Mouse (Mus musculus) hindbrain, embryonic 16.5 days (tissue): ENCODE results near the gene Cyp2t4. TPM values are rescaled to one million over a fixed set of nuclear protein-coding genes. Genes with fewer than 3 reads are reported as not detected.

Source experiments
- ATAC-seq: fragments of 200-750 bp; cut with Nextera tagmentation; 2 replicates; pipeline ENCODE4 v1.8.0; 2017; ENCODE audit warnings: moderate TSS enrichment, moderate library complexity
- H3K27ac ChIP-seq: fragments of 300-500 bp; sonication (generic); 2 replicates; pipeline ENCODE4 v1.5.1; 2014; ENCODE audit warnings: low read depth, mild to moderate bottlenecking, control low read depth, low read length, moderate library complexity
- H3K27me3 ChIP-seq: fragments of 300-500 bp; sonication (generic); replicated peaks from 2 replicates; pipeline ENCODE4 v1.6.1; 2014; ENCODE audit warnings: low read length; ENCODE audit not compliant: control insufficient read depth, insufficient read depth
- H3K36me3 ChIP-seq: fragments of 300-500 bp; sonication (generic); 2 replicates; pipeline ENCODE4 v1.6.1; 2014; ENCODE audit warnings: mild to moderate bottlenecking, low read length, moderate library complexity, mixed read lengths; ENCODE audit not compliant: control insufficient read depth, insufficient read depth
- H3K4me1 ChIP-seq: fragments of 300-500 bp; sonication (generic); 2 replicates; pipeline ENCODE4 v1.6.1; 2014; ENCODE audit warnings: low read depth, low read length; ENCODE audit not compliant: control insufficient read depth, insufficient read depth
- H3K4me2 ChIP-seq: fragments of 300-500 bp; sonication (generic); 2 replicates; pipeline ENCODE4 v1.6.1; 2014; ENCODE audit warnings: mild to moderate bottlenecking, low read length, control low read depth, moderate library complexity
- H3K4me3 ChIP-seq: fragments of 300-500 bp; sonication (generic); 2 replicates; pipeline ENCODE4 v1.5.1; 2014; ENCODE audit warnings: mild to moderate bottlenecking, low read length, control low read depth, moderate library complexity
- H3K9ac ChIP-seq: fragments of 300-500 bp; sonication (generic); 2 replicates; pipeline ENCODE4 v1.6.1; 2014; ENCODE audit warnings: low read depth, mild to moderate bottlenecking, control low read depth, low read length, moderate library complexity
- H3K9me3 ChIP-seq: fragments of 300-500 bp; sonication (generic); 2 replicates; pipeline ENCODE4 v1.6.1; 2014; ENCODE audit warnings: mild to moderate bottlenecking, low read length, moderate library complexity; ENCODE audit not compliant: control insufficient read depth
- WGBS: fragments of 180-500 bp; shearing (Covaris S2); extraction: QIAGEN DNeasy Blood & Tissue Kit; methylation state at CpG from one replicate; pipeline ENCODE4 v1.1.7; 2014; 5-methylcytosine and 5-hydroxymethylcytosine counted together
- polyA plus RNA-seq: library from polyadenylated mRNA; unstranded; fragments of >200 nt; fragmentation: Nextera tagmentation; extraction: Ambion mirVana; gene quantifications from 2 replicates; pipeline ENCODE4 v1.2.1, GENCODE M21; 2015

Gene Cyp2t4
- polyA plus RNA-seq, 1 experiment from 2014 or later, result 0.13 TPM

GRCm38 (mm10) chr7:27156005-27156404 lies 2.5 kb downstream of the Cyp2t4 start:
- H3K4me2 ChIP-seq, result no peak overlapping the region
- H3K27ac ChIP-seq, result no peak overlapping the region
- 82% methylated on average over 13 of the region's 13 CpGs for WGBS

GRCm38 (mm10) chr7:27158171-27158570 lies 4.7 kb downstream of the Cyp2t4 start:
- WGBS, result 96% methylated on average over 9 of the region's 9 CpGs
- H3K27me3 ChIP-seq, result no peaks in the 10 kb centered on the region

More at GRCm38 (mm10) chr7:27156005-27156404, 2.5 kb downstream of the Cyp2t4 start:
- no peak for ATAC-seq
- Histone ChIP-seq H3K4me1 (peaks cover 12% of the 10 kb centered on the region), H3K9me3 (no peaks in the 10 kb centered on the region), H3K9ac (no peak overlapping the region), H3K36me3 (peaks cover 26% of the 10 kb centered on the region), H3K4me3 (no peak overlapping the region), H3K27me3 (no peaks in the 10 kb centered on the region)

DNA sequence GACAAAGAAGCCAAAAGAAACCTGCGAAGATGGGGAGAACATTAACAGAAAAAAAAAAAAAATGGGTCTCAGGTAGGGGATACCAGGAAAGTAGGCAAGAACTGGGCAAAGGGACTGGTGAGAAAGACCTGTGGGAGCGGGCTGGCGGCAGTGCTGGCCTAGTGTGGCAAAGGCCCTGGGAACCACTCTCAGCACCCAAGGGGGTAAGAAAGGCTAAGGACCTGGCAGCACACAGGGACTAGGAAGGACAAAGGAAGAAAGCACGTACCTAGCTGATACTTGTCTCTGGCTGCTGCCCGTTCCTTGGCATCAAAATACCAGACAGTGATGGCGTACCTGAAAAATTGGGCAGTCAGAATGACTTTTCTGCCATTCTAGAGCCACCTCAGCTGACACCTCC lies 5.7 kb downstream of the Cyp2t4 start:
- Histone ChIP-seq H3K9me3 (no peaks in the 10 kb centered on the region), H3K4me2 (no peak overlapping the region), H3K27me3 (no peaks in the 10 kb centered on the region), H3K36me3 (peaks cover 26% of the 10 kb centered on the region), H3K4me1 (peaks cover 43% of the 10 kb centered on the region), H3K4me3 (no peak overlapping the region), H3K27ac (no peak overlapping the region), H3K9ac (no peak overlapping the region)
- no peak for ATAC-seq
- 97% methylated on average over 6 of the region's 6 CpGs for whole genome bisulfite sequencing

More at GRCm38 (mm10) chr7:27158171-27158570, 4.7 kb downstream of the Cyp2t4 start:
- Histone ChIP-seq H3K4me2 (no peak overlapping the region), H3K4me1 (peaks cover 32% of the 10 kb centered on the region), H3K9me3 (no peaks in the 10 kb centered on the region), H3K36me3 (peaks cover 26% of the 10 kb centered on the region), H3K4me3 (no peak overlapping the region), H3K9ac (no peak overlapping the region), H3K27ac (no peak overlapping the region)
- no peak for ATAC-seq

DNA sequence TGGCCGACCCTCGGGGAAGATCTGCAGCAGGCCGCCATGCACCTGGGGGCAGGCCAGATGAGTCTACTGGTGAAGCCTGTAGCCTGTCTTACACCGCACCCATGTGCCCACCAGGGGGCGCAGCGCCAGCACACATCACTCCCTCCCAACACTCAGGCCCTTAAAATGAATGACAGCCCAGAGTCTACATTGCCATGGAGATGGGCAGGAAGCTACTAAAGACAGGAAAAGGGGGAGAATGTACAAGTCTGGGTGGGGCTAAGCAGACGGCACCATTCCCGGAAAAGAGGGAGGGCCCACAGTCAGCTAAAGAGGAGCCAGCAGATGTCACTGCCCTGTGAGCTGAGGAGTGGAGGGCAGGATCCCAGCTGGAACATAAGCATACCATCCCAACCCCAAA lies 6.4 kb downstream of the Cyp2t4 start:
- peak; percentile 88 for ATAC-seq

DNA sequence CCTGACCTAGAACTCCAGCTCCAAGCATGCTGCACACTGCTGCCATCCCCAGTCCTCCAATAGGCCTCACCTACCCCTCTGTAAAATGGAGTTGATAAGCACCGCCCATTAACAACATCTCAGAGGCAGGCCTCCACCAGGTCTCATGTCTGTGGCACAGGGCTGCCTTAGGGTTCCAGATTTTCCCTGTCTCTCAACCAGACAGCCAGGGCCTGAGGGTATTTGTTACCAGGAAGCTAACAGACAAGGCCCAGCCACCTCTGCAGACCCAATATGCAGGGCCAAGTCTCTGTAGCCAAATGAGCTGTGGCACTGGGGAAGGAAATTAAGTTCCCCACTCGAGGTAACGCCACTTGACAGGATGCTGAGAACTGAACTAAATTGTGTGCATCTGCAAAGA lies 7.4 kb downstream of the Cyp2t4 start:
- 85% methylated on average over 3 of the region's 3 CpGs for WGBS
- H3K4me2 ChIP-seq, result no peak overlapping the region
- no peak overlapping the region for H3K27ac ChIP-seq
- H3K4me3 ChIP-seq, result no peak overlapping the region
- H3K4me1 ChIP-seq, result peaks cover 57% of the 10 kb centered on the region
- H3K9ac ChIP-seq, result no peak overlapping the region
- no peaks in the 10 kb centered on the region for H3K9me3 ChIP-seq
- no peak for ATAC-seq
- peaks cover 30% of the 10 kb centered on the region for H3K36me3 ChIP-seq
- H3K27me3 ChIP-seq, result no peaks in the 10 kb centered on the region

More for the DNA sequence above, 6.4 kb downstream of the Cyp2t4 start:
- Histone ChIP-seq H3K27ac (no peak overlapping the region), H3K4me1 (peaks cover 49% of the 10 kb centered on the region), H3K4me3 (no peak overlapping the region), H3K36me3 (peaks cover 27% of the 10 kb centered on the region), H3K9ac (no peak overlapping the region), H3K27me3 (no peaks in the 10 kb centered on the region), H3K4me2 (no peak overlapping the region), H3K9me3 (no peaks in the 10 kb centered on the region)
- WGBS, result 14% methylated on average over 8 of the region's 8 CpGs

DNA sequence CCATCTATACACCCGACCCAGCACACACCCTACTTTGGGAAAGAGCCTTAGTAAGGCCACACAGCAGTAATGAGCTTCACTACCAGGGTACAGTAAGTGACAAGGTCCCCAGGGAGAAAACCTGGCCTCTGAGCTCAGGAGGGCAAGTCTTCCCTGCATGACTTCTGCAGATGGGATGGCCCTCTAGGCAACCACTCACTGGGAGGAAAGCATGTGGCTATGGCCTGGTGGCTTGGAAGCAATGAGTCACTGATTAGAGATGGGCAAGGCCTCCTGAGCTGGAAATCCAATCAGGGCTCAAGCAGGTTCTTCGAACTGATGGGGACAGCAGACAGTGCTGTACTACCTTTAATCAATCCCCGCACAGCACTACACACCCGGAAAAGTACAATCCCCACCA lies 8.2 kb downstream of the Cyp2t4 start:
- no peaks in the 10 kb centered on the region for H3K27me3 ChIP-seq
- peaks cover 57% of the 10 kb centered on the region for H3K4me1 ChIP-seq
- H3K9ac ChIP-seq, result no peak overlapping the region
- no peak overlapping the region for H3K4me2 ChIP-seq
- no peak overlapping the region for H3K4me3 ChIP-seq
- no peak for ATAC-seq
- no peaks in the 10 kb centered on the region for H3K9me3 ChIP-seq
- H3K27ac ChIP-seq, result no peak overlapping the region
- 80% methylated on average over 4 of the region's 4 CpGs for WGBS
- peaks cover 30% of the 10 kb centered on the region for H3K36me3 ChIP-seq

DNA sequence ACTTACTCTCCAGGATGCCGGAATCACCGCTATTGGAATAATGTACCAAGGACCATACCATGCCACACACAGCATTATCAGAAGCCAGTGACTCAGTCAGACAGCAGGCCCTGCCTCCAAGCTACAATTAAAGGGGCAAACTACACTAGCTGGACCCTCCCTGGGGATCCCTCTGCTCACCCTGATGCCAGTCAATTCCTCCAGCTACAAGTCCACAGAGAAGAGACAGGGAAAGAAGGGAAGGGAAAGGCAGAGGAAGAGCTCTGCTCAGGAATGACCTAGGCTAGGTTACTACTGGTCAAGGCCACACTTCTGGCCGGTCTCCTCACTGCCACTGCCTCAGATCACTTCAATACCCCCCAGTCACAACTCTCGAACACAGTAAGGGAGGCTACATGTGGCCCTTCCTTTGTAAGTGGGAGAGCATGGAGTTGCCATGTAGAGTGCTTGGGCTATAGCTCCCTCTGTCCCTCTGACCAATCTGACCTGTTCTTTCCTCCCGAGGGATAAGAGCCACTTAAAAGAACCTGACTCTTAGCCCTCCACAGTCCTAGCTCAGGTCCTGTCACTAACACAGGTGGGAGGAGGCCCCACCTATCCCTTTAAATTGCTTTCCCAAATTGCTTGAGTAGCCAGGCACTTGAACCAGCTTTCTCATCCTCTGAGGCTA lies 9.4 kb downstream of the Cyp2t4 start:
- H3K9me3 ChIP-seq, result no peaks in the 10 kb centered on the region
- H3K4me2 ChIP-seq, result peak overlapping the region; percentile 85
- WGBS, result 79% methylated on average over 5 of the region's 5 CpGs
- H3K27ac ChIP-seq, result no peak overlapping the region
- H3K27me3 ChIP-seq, result no peaks in the 10 kb centered on the region
- H3K36me3 ChIP-seq, result peaks cover 22% of the 10 kb centered on the region
- no peak overlapping the region; the same call in 1 of the 2 replicates for H3K4me3 ChIP-seq
- H3K9ac ChIP-seq, result peak overlapping the region; percentile 41
- H3K4me1 ChIP-seq, result peaks cover 66% of the 10 kb centered on the region
- no peak for ATAC-seq

DNA sequence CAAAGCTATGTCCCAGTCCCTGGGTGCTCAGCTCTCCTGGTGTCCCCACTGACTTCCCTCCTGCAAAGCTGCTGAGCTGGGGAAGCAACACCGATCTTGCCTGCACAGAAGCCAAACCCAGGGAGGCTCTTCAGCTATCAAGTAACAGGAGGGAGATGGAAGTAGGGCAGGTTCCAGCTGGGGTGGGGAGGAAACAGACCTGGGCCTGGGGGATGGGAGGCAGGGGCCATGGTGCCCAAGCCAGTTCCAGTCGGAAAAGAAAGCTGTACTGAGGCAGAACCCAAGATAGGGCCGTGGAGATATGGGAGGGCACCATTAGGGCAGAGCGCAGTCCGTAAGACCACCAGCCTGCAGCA lies 9.9 kb downstream of the Cyp2t4 start:
- Histone ChIP-seq H3K9ac (peak overlapping the region; percentile 41), H3K4me2 (peak overlapping the region; percentile 85), H3K4me1 (peaks cover 66% of the 10 kb centered on the region), H3K4me3 (no peak overlapping the region; the same call in 1 of the 2 replicates), H3K9me3 (no peaks in the 10 kb centered on the region), H3K27ac (no peak overlapping the region), H3K27me3 (no peaks in the 10 kb centered on the region), H3K36me3 (peaks cover 17% of the 10 kb centered on the region)
- 81% methylated on average over 5 of the region's 5 CpGs for WGBS
- no peak for ATAC-seq

DNA sequence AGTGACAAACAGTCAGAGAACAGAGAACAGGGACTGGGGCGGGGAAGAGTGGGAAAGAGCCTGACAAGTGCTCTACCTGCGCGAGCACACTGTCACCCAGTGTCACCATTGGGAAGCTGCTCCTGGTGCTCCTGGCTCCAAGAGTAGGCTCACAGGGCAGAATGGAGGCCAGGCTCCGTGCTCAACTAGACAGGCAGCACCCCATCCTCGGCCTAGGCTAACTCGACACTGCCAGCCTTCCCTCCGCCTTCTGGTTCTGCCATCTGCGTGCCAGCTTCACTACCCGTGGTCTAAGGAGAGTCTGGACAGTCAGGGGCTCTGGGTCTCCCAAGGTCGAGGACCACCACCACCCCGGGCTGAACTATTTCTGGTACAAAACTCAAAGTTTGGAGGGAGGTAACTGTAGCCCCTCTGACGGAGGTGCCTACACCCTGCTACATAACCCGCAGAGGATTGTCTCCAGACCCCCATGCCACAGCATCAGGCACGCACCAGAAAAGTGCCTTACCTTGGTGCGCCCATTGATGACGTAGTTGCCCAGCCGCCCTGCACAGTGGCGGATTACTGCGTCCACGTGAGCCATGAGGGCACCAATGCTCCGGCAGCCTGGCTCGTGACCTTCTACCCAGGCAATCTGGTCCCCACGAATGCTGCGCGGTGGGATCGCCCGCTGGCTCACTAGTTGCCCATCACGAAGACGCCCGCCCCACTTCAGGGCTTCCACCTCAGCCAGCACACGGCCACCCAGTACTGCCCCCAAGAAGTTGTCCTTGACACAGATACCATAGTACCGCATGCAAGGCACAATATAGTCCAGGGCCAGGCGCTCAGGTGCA lies 10.8 kb downstream of the Cyp2t4 start:
- H3K9ac ChIP-seq, result peak overlapping the region; percentile 91
- no peaks in the 10 kb centered on the region for H3K27me3 ChIP-seq
- no peak for ATAC-seq
- no peak overlapping the region for H3K27ac ChIP-seq
- H3K4me1 ChIP-seq, result peaks cover 66% of the 10 kb centered on the region
- 81% methylated on average over 31 of the region's 33 CpGs for WGBS
- H3K36me3 ChIP-seq, result peaks cover 8% of the 10 kb centered on the region
- peak overlapping the region; percentile 85 for H3K4me2 ChIP-seq
- H3K4me3 ChIP-seq, result peak overlapping the region; percentile 81
- no peaks in the 10 kb centered on the region for H3K9me3 ChIP-seq
